Mouse (Mus musculus): ENCODE measurements around the gene Sf1. TPM values are rescaled to one million over a fixed set of nuclear protein-coding genes. Genes with fewer than 3 reads are reported as not detected.

The Sf1 gene
- polyA plus RNA-seq, 1 experiment from 2014 or later: 119 TPM

DNA sequence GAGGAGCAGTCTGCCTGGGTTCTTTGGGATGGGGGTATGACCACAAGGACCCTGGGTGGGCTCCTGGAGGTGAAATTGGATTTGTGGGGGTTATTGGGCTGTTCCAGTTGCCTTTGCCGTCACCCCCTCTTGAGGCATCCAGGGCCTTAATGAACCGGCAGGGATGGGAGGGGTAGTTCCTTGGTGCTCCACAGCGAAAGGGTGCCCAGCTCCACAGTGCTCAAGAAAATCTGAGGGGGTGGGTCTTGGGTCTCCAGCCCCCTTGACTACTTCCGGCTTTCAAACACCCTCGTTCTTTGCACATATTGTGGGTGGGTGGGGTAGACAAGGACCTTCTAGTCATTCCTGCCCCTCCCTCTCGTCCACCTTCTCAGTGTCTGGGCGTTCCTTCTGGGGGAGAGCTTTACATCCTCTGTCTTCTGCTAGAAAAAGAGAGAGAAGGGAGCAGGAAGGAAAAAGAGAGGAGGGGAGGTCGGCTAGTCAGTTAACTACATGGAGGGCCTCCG is 56.4 kb downstream of the Sf1 start:
- WGBS: 40% methylated on average over 9 of the region's 9 CpGs
- H3K36me3 ChIP-seq: no peaks in the 10 kb centered on the region
- ATAC-seq (replicated peaks): no peak

DNA sequence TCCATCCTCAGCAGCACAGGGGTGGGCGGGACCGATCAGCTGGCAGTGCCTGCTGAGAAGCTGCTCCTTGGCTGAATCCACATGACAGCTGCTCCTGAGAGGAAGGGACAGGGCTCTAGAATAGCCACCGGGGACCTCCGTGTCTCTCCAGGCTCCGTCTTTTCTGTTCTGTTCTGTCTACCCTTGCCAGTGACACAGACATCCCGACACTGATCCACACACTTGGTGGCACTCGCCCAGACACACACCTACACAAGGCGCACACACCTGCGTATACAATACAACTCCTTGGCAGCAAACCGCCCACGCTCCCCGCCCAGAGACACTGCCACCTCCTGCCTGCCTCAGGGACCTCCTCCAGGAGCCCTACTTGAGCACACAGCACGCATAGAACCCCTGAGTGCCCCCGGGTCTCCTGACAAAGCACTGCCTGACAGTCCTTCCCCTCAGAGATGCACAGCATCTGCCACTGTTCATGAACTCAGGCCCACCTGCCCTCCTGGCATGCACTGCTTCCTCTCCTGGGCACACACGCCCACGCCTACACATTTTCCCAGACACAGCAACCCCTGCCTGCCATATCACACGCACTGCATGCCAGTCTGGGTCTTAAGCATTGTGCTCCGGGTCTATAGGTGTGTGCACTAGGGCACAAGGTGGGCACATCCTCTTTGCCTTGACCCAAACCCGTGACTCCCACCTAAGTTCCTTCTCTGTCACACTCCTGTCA is 57.2 kb downstream of the Sf1 start:
- H3K27ac ChIP-seq (replicated peaks): peak overlapping the region; percentile 95; the same call in 1 of the 2 replicates
- WGBS: 46% methylated on average over 19 of the region's 19 CpGs
- ATAC-seq (replicated peaks): no peak
- H3K27me3 ChIP-seq: no peaks in the 10 kb centered on the region
- peak overlapping the region; percentile 95 for H3K4me2 ChIP-seq (replicated peaks)
- H3K4me3 ChIP-seq: peak overlapping the region; percentile 79
- peak overlapping the region; percentile 87 for H3K9ac ChIP-seq (replicated peaks)
- H3K36me3 ChIP-seq: no peaks in the 10 kb centered on the region
- no peaks in the 10 kb centered on the region for H3K9me3 ChIP-seq
- peaks cover 91% of the 10 kb centered on the region for H3K4me1 ChIP-seq

More for the DNA sequence above, 56.4 kb downstream of the Sf1 start:
- Histone ChIP-seq H3K4me1 (peaks cover 90% of the 10 kb centered on the region), H3K27ac (replicated peaks) (peak overlapping the region; percentile 95), H3K9ac (replicated peaks) (peak overlapping the region; percentile 87), H3K4me3 (peak overlapping the region; percentile 79), H3K4me2 (replicated peaks) (peak overlapping the region; percentile 95), H3K27me3 (no peaks in the 10 kb centered on the region), H3K9me3 (no peaks in the 10 kb centered on the region)

DNA sequence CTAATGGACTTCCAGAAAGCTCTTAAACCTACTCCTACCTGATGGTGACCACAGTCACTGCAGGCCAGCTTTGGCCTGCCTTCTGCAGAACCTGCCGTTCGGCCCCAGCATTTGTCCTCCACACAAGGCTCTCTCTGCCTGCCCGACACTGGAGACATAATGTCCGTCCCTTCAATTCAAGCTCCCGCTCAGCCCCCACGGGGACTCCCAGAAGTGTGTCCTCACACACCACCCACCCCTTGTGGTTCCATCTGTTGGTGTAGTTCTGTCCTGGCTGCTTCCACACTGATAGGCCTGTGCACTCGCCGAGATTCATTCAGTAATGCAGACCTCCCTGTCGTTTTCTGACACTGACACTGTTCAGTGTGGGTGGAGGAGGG is 57.7 kb downstream of the Sf1 start:
- Histone ChIP-seq H3K27ac (replicated peaks) (0 out of 2 replicates have a peak overlapping the region, but pooled peaks have one; percentile 95), H3K27me3 (no peaks in the 10 kb centered on the region), H3K9ac (replicated peaks) (no peak overlapping the region), H3K4me1 (peaks cover 91% of the 10 kb centered on the region), H3K4me3 (peak overlapping the region; percentile 79), H3K36me3 (no peaks in the 10 kb centered on the region), H3K9me3 (no peaks in the 10 kb centered on the region), H3K4me2 (replicated peaks) (peak overlapping the region; percentile 95)
- WGBS: 61% methylated on average over 9 of the region's 9 CpGs
- no peak for ATAC-seq (replicated peaks)

DNA sequence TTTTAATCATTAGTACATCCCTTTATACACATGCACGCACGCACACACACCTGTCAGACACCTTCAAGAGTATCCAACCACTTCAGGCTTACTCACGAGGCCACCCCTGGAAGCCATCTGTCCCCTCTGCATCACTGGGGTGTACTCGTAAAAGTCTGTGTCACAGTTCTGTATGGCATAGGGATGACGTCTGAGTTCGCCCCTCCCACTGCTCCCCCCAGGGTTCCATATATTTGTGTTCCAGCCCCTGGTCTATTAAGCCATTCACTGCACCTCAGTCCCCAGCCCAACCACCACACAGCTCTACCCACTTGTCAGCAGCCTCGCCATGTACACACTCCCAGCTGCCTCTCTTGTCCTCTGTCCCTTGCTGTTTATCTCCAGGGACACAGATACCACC is 58.5 kb downstream of the Sf1 start:
- H3K4me2 ChIP-seq (replicated peaks): no peak overlapping the region
- no peak overlapping the region for H3K4me3 ChIP-seq
- ATAC-seq (replicated peaks): no peak
- peaks cover 91% of the 10 kb centered on the region for H3K4me1 ChIP-seq
- no peak overlapping the region for H3K9ac ChIP-seq (replicated peaks)
- no peaks in the 10 kb centered on the region for H3K9me3 ChIP-seq
- H3K27me3 ChIP-seq: no peaks in the 10 kb centered on the region
- no peak overlapping the region for H3K27ac ChIP-seq (replicated peaks)
- no peaks in the 10 kb centered on the region for H3K36me3 ChIP-seq
- WGBS: 63% methylated on average over 7 of the region's 7 CpGs

DNA sequence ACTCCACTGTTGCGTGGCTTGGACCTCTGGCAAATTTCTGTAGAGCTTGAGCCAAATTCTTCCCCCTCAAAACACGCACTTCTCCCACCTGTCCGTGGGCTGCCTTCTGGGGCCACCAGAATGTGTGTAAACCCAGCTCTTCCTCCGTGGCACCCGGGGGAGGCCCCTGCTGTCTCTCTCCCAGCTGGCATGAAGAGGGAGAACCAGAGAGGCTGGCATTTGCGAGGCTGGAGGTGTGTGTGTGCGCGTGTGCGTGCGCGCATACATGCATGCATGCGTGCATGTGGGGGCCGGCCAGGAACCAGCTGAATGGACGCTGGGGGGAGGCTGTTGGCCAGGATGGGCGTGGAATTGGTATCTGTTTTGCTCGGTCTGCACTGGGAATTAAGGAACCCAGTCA is 59.8 kb downstream of the Sf1 start:
- no peak for ATAC-seq (replicated peaks)
- no peak overlapping the region for H3K4me2 ChIP-seq (replicated peaks)
- H3K9ac ChIP-seq (replicated peaks): no peak overlapping the region
- H3K36me3 ChIP-seq: no peaks in the 10 kb centered on the region
- WGBS: 70% methylated on average over 16 of the region's 16 CpGs
- 0 out of 2 replicates have a peak, but pooled peaks cover 8% of the 10 kb centered on the region for H3K27me3 ChIP-seq
- H3K4me1 ChIP-seq: peaks cover 91% of the 10 kb centered on the region
- no peak overlapping the region for H3K4me3 ChIP-seq
- H3K9me3 ChIP-seq: no peaks in the 10 kb centered on the region
- 0 out of 2 replicates have a peak overlapping the region, but pooled peaks have one; percentile 3 for H3K27ac ChIP-seq (replicated peaks)

DNA sequence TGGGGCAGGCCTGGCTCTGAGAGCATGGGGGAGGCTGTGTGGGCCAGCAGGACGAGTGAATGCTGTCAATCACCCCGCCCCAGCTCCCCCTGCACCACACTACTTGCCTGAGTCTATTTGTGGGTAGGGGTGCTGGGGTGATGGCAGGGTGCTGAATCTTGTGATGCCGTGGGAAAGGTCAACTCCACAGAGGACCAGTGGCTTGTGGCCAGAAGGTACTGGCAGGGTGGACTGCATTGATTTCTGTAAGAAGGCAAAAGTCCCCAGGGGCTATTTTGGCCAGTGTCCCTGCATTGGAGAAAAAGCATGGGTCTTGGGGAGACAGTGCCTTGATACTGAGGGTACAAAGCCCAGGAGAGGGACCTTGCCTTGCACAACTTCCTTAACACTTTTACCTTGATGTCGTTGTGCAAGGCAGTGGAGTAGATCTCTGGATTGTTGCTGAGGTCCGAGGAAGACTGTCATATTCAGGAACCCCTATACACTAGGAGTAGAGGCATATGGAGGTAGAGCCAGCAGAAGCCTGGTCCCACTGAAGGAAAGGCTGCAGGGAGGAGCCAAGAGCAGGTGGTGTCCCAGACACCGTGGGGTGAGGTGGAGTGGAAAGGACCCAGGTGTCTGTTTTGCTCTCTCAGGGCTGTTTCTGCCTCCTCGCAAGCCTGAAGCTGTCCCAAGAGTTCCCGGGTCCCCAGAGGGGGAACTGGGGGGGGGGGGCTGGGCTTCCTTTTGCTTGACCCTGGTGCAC is 60.8 kb downstream of the Sf1 start:
- Histone ChIP-seq H3K36me3 (no peaks in the 10 kb centered on the region), H3K9me3 (no peaks in the 10 kb centered on the region), H3K27ac (replicated peaks) (no peak overlapping the region), H3K27me3 (peaks cover 14% of the 10 kb centered on the region; the same call in 1 of the 2 replicates), H3K9ac (replicated peaks) (no peak overlapping the region), H3K4me1 (peaks cover 100% of the 10 kb centered on the region), H3K4me2 (replicated peaks) (no peak overlapping the region), H3K4me3 (no peak overlapping the region)
- 61% methylated on average over 8 of the region's 8 CpGs for WGBS
- ATAC-seq (replicated peaks): no peak

DNA sequence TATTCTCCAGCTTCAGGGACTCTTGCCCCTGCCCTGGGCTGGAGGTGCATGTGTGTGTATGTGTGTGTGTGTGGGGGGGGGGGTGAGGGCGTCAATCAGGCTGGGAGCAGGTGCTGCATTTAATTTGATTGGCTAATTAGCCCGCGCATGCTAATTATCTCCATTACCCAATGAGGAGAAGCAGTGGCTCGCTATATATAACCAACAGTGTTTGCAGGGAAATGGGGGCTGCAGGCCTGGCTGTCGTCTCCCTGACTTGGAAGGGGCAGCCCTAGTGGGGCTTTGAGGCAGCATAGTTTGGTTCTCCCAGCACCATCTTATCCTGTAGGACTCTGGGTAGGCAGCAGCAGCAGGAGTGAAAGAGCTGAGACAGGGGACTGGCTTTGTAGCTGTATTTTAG is 62.1 kb downstream of the Sf1 start:
- Histone ChIP-seq H3K27me3 (peaks cover 24% of the 10 kb centered on the region; the same call in 1 of the 2 replicates), H3K4me2 (replicated peaks) (peak overlapping the region; percentile 64; the same call in 1 of the 2 replicates), H3K4me1 (peaks cover 97% of the 10 kb centered on the region), H3K27ac (replicated peaks) (peak overlapping the region; percentile 77), H3K4me3 (no peak overlapping the region), H3K9ac (replicated peaks) (no peak overlapping the region), H3K36me3 (no peaks in the 10 kb centered on the region), H3K9me3 (no peaks in the 10 kb centered on the region)
- peak; percentile 38; the same call in 1 of the 2 replicates for ATAC-seq (replicated peaks)
- 8% methylated on average over 5 of the region's 5 CpGs for WGBS

DNA sequence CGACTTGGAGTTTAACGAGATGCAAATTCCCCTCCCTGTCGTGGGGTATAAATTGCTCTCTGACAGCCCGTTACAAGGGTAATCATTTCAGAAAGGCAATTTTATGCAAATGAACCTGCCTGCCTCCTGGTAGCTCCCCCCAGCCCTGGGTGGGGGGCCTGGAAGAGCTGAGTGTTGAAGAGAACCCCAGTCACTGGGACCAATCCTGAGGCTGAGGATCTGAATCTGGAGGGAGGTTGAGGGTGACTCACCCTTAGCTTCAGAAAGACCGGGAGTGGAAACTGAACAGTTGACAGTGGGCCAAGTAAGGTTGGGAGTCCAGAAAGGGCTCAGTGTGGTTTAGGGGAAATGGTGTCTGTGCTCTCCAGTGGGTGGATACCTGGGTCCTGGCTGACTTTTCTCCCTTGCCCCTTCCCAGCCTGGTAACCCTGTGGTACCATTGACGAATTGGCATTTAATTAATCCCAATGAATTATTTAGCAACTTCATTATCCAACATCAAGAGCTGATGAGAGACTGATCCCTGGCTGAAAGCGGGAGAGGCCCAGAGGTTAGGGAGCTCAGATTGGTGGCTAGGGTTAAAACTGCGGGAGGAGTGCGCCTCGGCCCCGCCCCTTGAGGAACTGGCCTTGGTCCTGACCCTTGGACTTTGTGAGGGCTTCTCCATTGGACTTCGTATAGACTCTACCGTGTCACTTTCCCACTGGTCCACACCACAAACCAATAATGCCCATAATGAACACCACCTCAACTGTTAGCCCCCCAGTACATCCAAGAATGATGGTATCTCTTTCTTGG is 63.4 kb downstream of the Sf1 start:
- Histone ChIP-seq H3K4me2 (replicated peaks) (peak overlapping the region; percentile 64; the same call in 1 of the 2 replicates), H3K4me3 (0 out of 2 replicates have a peak overlapping the region, but pooled peaks have one; percentile 5)
- peak; percentile 42 for ATAC-seq (replicated peaks)

More for the DNA sequence above, 63.4 kb downstream of the Sf1 start:
- no peaks in the 10 kb centered on the region for H3K9me3 ChIP-seq
- peak overlapping the region; percentile 77 for H3K27ac ChIP-seq (replicated peaks)
- H3K4me1 ChIP-seq: peaks cover 88% of the 10 kb centered on the region
- H3K9ac ChIP-seq (replicated peaks): no peak overlapping the region
- H3K36me3 ChIP-seq: no peaks in the 10 kb centered on the region
- H3K27me3 ChIP-seq: peaks cover 24% of the 10 kb centered on the region; the same call in 1 of the 2 replicates
- WGBS: 7% methylated on average over 13 of the region's 13 CpGs

Small RNAs within 50 kb of the gene (microRNA-seq; reads per million reads assigned to microRNA genes)
- gene Mir6989: not detected

Other genes starting within 250 kb of the Sf1 start
- gene Sac3d1, start 245.0 kb upstream of the Sf1 start, polyA plus RNA-seq (2015; fragmentation: Nextera tagmentation; extraction: Ambion mirVana): 53.5 and 56.5 TPM in 2 replicates
- gene Snx15, start 235.4 kb upstream of the Sf1 start, polyA plus RNA-seq (2015; fragmentation: Nextera tagmentation; extraction: Ambion mirVana): 43.1 and 45.6 TPM in 2 replicates
- 0.13 TPM in 1 of 2 replicates, not detected in the other for gene Batf2, start 222.7 kb upstream of the Sf1 start, polyA plus RNA-seq (2015; fragmentation: Nextera tagmentation; extraction: Ambion mirVana)
- 84.4 and 90.1 TPM in 2 replicates for gene Arl2, start 222.1 kb upstream of the Sf1 start, polyA plus RNA-seq (2015; fragmentation: Nextera tagmentation; extraction: Ambion mirVana)
- gene Majin, start 179.3 kb upstream of the Sf1 start, polyA plus RNA-seq (2015; fragmentation: Nextera tagmentation; extraction: Ambion mirVana): not detected in 2 replicates
- not detected in 2 replicates for gene Gpha2, start 137.3 kb upstream of the Sf1 start, polyA plus RNA-seq (2015; fragmentation: Nextera tagmentation; extraction: Ambion mirVana)
- 95.5 and 98.5 TPM in 2 replicates for gene Ppp2r5b, start 127.8 kb upstream of the Sf1 start, polyA plus RNA-seq (2015; fragmentation: Nextera tagmentation; extraction: Ambion mirVana)
- 9.7 and 10.1 TPM in 2 replicates for gene Atg2a, start 122.0 kb upstream of the Sf1 start, polyA plus RNA-seq (2015; fragmentation: Nextera tagmentation; extraction: Ambion mirVana)
- 88.1 TPM in 2 replicates for gene Ehd1, start 87.0 kb upstream of the Sf1 start, polyA plus RNA-seq (2015; fragmentation: Nextera tagmentation; extraction: Ambion mirVana)
- gene Cdc42bpg, start 57.2 kb upstream of the Sf1 start, polyA plus RNA-seq (2015; fragmentation: Nextera tagmentation; extraction: Ambion mirVana): 0.31 and 0.67 TPM in 2 replicates
- gene Men1, start 28.7 kb upstream of the Sf1 start, polyA plus RNA-seq (2015; fragmentation: Nextera tagmentation; extraction: Ambion mirVana): 94.6 and 97.7 TPM in 2 replicates
- gene Map4k2, start 22.6 kb upstream of the Sf1 start, polyA plus RNA-seq (2015; fragmentation: Nextera tagmentation; extraction: Ambion mirVana): 12.7 and 14.1 TPM in 2 replicates
- 3.4 and 3.5 TPM in 2 replicates for gene Pygm, start 20.7 kb downstream of the Sf1 start, polyA plus RNA-seq (2015; fragmentation: Nextera tagmentation; extraction: Ambion mirVana)
- 34.6 and 41.3 TPM in 2 replicates for gene Rasgrp2, start 35.6 kb downstream of the Sf1 start, polyA plus RNA-seq (2015; fragmentation: Nextera tagmentation; extraction: Ambion mirVana)
- 31.1 and 32.4 TPM in 2 replicates for gene Nrxn2, start 55.0 kb downstream of the Sf1 start, polyA plus RNA-seq (2015; fragmentation: Nextera tagmentation; extraction: Ambion mirVana)
- 0.10 TPM in 1 of 2 replicates, not detected in the other for gene Slc22a12, start 179.3 kb downstream of the Sf1 start, polyA plus RNA-seq (2015; fragmentation: Nextera tagmentation; extraction: Ambion mirVana)

Measured in forebrain, embryonic 15.5 days (tissue).